Mouse (Mus musculus) liver, adult 2 months (tissue): Measurements from ENCODE around the gene Arhgap42. TPM values are rescaled to one million over a fixed set of nuclear protein-coding genes. Genes with fewer than 3 reads are reported as not detected.

Experiments used
- DNase-seq: peaks from one replicate; pipeline ENCODE4 v3.0.0-alpha.2; 2011; ENCODE audit warnings: low read depth, low spot score; ENCODE audit errors: extremely low read depth
- H3K27ac ChIP-seq: fragments of 200-500 bp; replicated peaks from 2 replicates; pipeline ENCODE4 v1.5.1; 2012; ENCODE audit warnings: low read depth, mild to moderate bottlenecking, control low read depth, inconsistent platforms, low read length; ENCODE audit not compliant: insufficient read depth
- H3K27me3 ChIP-seq: fragments of 200-500 bp; 2 replicates; pipeline ENCODE4 v1.6.1; 2012; ENCODE audit warnings: mild to moderate bottlenecking, moderate library complexity, low read length, inconsistent platforms; ENCODE audit not compliant: control insufficient read depth, insufficient read depth
- H3K36me3 ChIP-seq: fragments of 200-500 bp; 2 replicates; pipeline ENCODE4 v1.6.1; 2012; ENCODE audit warnings: low read length, inconsistent platforms; ENCODE audit not compliant: control insufficient read depth, insufficient read depth
- H3K4me1 ChIP-seq: fragments of 200-500 bp; 2 replicates; pipeline ENCODE4 v1.6.1; 2011; ENCODE audit warnings: low read length; ENCODE audit not compliant: control insufficient read depth, insufficient read depth
- H3K4me3 ChIP-seq: fragments of 200-500 bp; 2 replicates; pipeline ENCODE4 v1.5.1; 2011; ENCODE audit warnings: low read depth, mild to moderate bottlenecking, control low read depth, low read length, moderate library complexity; ENCODE audit not compliant: insufficient read depth
- H3K79me2 ChIP-seq: fragments of 200-500 bp; 2 replicates; pipeline ENCODE4 v1.6.1; 2012; ENCODE audit warnings: inconsistent platforms, mild to moderate bottlenecking, low read length, moderate library complexity; ENCODE audit not compliant: control insufficient read depth, insufficient read depth
- H3K9ac ChIP-seq: fragments of 200-500 bp; 2 replicates; pipeline ENCODE4 v1.6.1; 2012; ENCODE audit warnings: low read depth, mild to moderate bottlenecking, control low read depth, inconsistent platforms, low read length
- CTCF ChIP-seq: fragments of 200-500 bp; IDR thresholded peaks from 2 replicates; pipeline ENCODE4 v1.5.1; 2011; ENCODE audit warnings: low read depth, low read length, control low read depth
- POLR2A ChIP-seq: fragments of 200-500 bp; IDR thresholded peaks from 2 replicates; pipeline ENCODE4 v1.6.1; 2011; ENCODE audit warnings: low read length, control low read depth; ENCODE audit not compliant: insufficient read depth; ENCODE audit errors: extremely low read depth
- WGBS: fragments of 180-500 bp; shearing (Covaris S2); methylation state at CpG from one replicate; pipeline ENCODE4 v1.1.7; 2018; 5-methylcytosine and 5-hydroxymethylcytosine counted together
- polyA plus RNA-seq: library from polyadenylated mRNA; depleted of rRNA; stranded (reverse); fragments of >200 nt; gene quantifications from 2 replicates; pipeline ENCODE4 v1.2.3, GENCODE M21; 2012
- total RNA-seq: library from RNA; depleted of rRNA; stranded (reverse); fragments of >200 nt; gene quantifications from 2 replicates; pipeline ENCODE4 v1.2.3, GENCODE M21; 2014

Arhgap42 gene
- total and polyA plus RNA-seq, 2 experiments = 21.8 to 28.1 TPM

DNA sequence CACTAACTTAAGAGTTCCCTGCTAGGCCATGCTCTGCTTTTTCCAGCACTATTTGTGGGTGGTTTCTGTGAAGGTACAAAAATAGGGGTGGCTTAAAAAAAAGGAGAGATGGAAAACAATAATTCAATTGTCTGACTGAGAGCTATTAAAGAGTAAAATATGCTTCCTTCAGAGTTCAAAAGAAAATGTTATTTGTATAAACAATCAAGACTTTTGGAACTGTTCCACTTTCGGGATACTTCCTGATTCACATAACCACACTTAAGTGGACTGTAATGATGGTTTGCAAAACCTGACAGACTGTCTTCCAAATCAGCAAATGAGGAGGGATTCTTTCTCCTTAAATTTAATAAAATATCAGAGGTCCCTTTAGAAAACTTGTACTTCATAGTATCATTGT is 65.8 kb downstream of the Arhgap42 start:
- Histone ChIP-seq H3K4me3 (no peak overlapping the region), H3K36me3 (peaks cover 8% of the 10 kb centered on the region), H3K27ac (no peak overlapping the region), H3K9ac (no peak overlapping the region), H3K4me1 (peaks cover 2% of the 10 kb centered on the region; the same call in 1 of the 2 replicates), H3K27me3 (no peaks in the 10 kb centered on the region), H3K79me2 (peaks cover 34% of the 10 kb centered on the region; the same call in 1 of the 2 replicates)
- no peak for TF ChIP-seq CTCF
- 59% methylated on average over 1 of the region's 1 CpGs for WGBS
- no peak for DNase-seq

DNA sequence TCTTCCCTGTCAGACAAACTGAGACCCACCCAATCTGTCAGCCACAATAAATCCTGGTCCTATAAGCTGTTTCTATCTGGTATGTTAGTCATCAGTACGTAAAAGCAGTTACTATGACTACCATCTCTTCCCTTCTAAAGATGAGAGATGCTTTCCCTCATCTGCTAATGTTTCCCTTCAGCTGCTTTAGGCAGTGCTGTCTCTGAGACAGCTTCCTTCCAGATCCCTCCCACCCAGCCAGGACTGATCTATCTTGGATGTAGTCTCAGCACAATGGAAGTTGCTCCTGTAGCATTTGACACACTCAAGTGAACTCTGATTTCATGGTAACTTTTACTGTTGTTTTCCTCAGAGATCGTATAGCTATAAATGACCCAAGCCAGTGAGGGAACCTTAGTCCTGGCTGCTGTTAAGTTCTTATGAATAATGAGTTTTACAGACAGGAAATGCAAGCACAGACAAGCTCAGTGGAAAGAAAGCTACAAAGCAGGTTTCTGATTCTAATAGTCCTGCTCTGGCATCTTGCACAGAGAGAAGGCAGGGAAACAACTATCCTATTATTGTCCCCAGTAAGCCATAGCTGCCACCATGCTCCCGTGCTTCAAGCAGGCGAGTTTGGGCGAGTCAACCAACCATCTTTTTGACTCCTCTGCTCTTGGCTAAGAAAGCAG is 67.6 kb downstream of the Arhgap42 start:
- Histone ChIP-seq H3K4me1 (peaks cover 3% of the 10 kb centered on the region), H3K27ac (no peak overlapping the region), H3K9ac (no peak overlapping the region), H3K79me2 (peaks cover 34% of the 10 kb centered on the region; the same call in 1 of the 2 replicates), H3K27me3 (no peaks in the 10 kb centered on the region), H3K36me3 (peaks cover 7% of the 10 kb centered on the region), H3K4me3 (no peak overlapping the region)
- 82% methylated on average over 5 of the region's 5 CpGs for WGBS
- DNase-seq = no peak
- TF ChIP-seq CTCF = no peak
- TF ChIP-seq POLR2A = no peak

DNA sequence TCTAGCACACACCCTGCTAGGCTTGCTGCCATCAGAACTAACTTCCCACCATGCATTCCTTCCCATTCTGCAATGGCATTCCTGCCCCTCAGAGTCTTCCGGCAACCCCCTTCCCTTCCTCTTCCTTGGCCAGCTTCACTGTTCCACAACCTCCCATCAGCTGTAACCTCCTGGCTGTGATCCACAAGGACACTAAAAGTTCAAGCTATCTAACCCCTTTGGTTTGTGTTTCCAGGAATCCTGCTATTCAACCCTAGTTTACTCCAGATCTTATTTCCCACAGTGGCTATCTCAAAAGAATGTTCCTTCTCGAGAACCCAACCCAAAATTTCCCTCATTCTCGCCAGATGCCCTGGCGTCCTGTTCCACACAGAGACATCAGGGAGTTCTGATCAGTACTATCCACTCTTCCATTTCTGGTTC is 73.2 kb downstream of the Arhgap42 start:
- no peak overlapping the region for H3K4me3 ChIP-seq
- H3K9ac ChIP-seq = no peak overlapping the region
- DNase-seq = peak; percentile 63
- peaks cover 5% of the 10 kb centered on the region for H3K4me1 ChIP-seq
- H3K27ac ChIP-seq = 0 out of 2 replicates have a peak overlapping the region, but pooled peaks have one; percentile 11
- H3K36me3 ChIP-seq = no peaks in the 10 kb centered on the region
- no peaks in the 10 kb centered on the region for H3K27me3 ChIP-seq
- peaks cover 30% of the 10 kb centered on the region; the same call in 1 of the 2 replicates for H3K79me2 ChIP-seq
- WGBS = 65% methylated on average over 4 of the region's 4 CpGs
- TF ChIP-seq CTCF (no peak), POLR2A (no peak)

- no peak for TF ChIP-seq POLR2A
- 78% methylated on average over 3 of the region's 3 CpGs for WGBS
- H3K4me1 ChIP-seq = peaks cover 2% of the 10 kb centered on the region; the same call in 1 of the 2 replicates
- no peak overlapping the region for H3K9ac ChIP-seq
- H3K27me3 ChIP-seq = no peaks in the 10 kb centered on the region
- DNase-seq = no peak
- no peak overlapping the region for H3K27ac ChIP-seq
- H3K36me3 ChIP-seq = 0 out of 2 replicates have a peak, but pooled peaks cover 4% of the 10 kb centered on the region
- peaks cover 22% of the 10 kb centered on the region; the same call in 1 of the 2 replicates for H3K79me2 ChIP-seq
- H3K4me3 ChIP-seq = no peak overlapping the region
Observed at GRCm38 (mm10) chr9:9160736-9161135, 78.2 kb downstream of the Arhgap42 start.

DNA sequence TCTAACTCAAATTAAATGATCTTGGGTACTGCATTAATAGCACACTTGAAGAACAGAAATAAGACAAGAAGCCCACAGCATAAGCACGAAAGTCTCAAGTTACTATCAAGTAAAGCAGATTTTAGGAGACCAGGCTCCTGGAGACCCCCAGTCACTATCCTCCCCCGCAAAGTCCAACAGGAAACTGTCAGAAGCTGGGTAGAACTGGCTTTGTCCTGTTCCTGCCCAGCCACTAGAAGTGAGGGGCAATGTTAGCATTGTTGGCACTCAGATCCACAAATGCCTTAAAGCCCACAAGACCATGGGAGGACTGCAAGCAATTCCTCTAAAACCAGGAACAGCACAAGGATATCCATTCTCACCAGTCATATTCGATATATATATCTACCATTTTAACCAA is 80.7 kb downstream of the Arhgap42 start:
- peaks cover 23% of the 10 kb centered on the region; the same call in 1 of the 2 replicates for H3K79me2 ChIP-seq
- 86% methylated on average over 3 of the region's 3 CpGs for WGBS
- H3K9ac ChIP-seq = no peak overlapping the region
- no peaks in the 10 kb centered on the region; the same call in 1 of the 2 replicates for H3K4me1 ChIP-seq
- H3K27ac ChIP-seq = no peak overlapping the region
- H3K36me3 ChIP-seq = peaks cover 15% of the 10 kb centered on the region
- TF ChIP-seq CTCF (no peak), POLR2A (no peak)
- no peak overlapping the region for H3K4me3 ChIP-seq
- no peak for DNase-seq
- no peaks in the 10 kb centered on the region for H3K27me3 ChIP-seq

- H3K79me2 ChIP-seq = peaks cover 21% of the 10 kb centered on the region; the same call in 1 of the 2 replicates
- no peak overlapping the region for H3K27ac ChIP-seq
- no peak overlapping the region for H3K4me3 ChIP-seq
- TF ChIP-seq POLR2A (no peak), CTCF (no peak)
- no peaks in the 10 kb centered on the region; the same call in 1 of the 2 replicates for H3K4me1 ChIP-seq
- no peak overlapping the region for H3K9ac ChIP-seq
- no peak for DNase-seq
- H3K36me3 ChIP-seq = peaks cover 16% of the 10 kb centered on the region
- WGBS = 83% methylated on average over 2 of the region's 2 CpGs
- no peaks in the 10 kb centered on the region for H3K27me3 ChIP-seq
Observed at GRCm38 (mm10) chr9:9157425-9157824, 81.5 kb downstream of the Arhgap42 start.
